Mouse (Mus musculus) forebrain, embryonic 13.5 days (tissue): ENCODE measurements around the gene Abhd4. TPM values are rescaled to one million over a fixed set of nuclear protein-coding genes. Genes with fewer than 3 reads are reported as not detected.

ENCODE experiments used
- ATAC-seq: fragments of 200-750 bp; cut with Nextera tagmentation; 2 replicates; pipeline ENCODE4 v1.8.0; 2017
- H3K27ac ChIP-seq: fragments of 300-500 bp; sonication (generic); 2 replicates; pipeline ENCODE4 v1.5.1; 2015; ENCODE audit warnings: inconsistent platforms, mild to moderate bottlenecking, moderate library complexity
- H3K27me3 ChIP-seq: fragments of 300-500 bp; sonication (generic); 2 replicates; pipeline ENCODE4 v1.6.1; 2015; ENCODE audit warnings: mild to moderate bottlenecking, inconsistent platforms
- H3K36me3 ChIP-seq: fragments of 300-500 bp; sonication (generic); 2 replicates; pipeline ENCODE4 v1.6.1; 2015; ENCODE audit warnings: mild to moderate bottlenecking, inconsistent platforms; ENCODE audit not compliant: poor library complexity, severe bottlenecking
- H3K4me1 ChIP-seq: fragments of 300-500 bp; sonication (generic); 2 replicates; pipeline ENCODE4 v1.6.1; 2015; ENCODE audit warnings: inconsistent platforms
- H3K4me2 ChIP-seq: fragments of 300-500 bp; sonication (generic); 2 replicates; pipeline ENCODE4 v1.6.1; 2015; ENCODE audit warnings: inconsistent platforms, mild to moderate bottlenecking, moderate library complexity
- H3K4me3 ChIP-seq: fragments of 300-500 bp; sonication (generic); 2 replicates; pipeline ENCODE4 v1.5.1; 2015; ENCODE audit warnings: mild to moderate bottlenecking, inconsistent platforms
- H3K9ac ChIP-seq: fragments of 300-500 bp; sonication (generic); 2 replicates; pipeline ENCODE4 v1.6.1; 2015; ENCODE audit warnings: mild to moderate bottlenecking, inconsistent platforms
- H3K9me3 ChIP-seq: fragments of 300-500 bp; sonication (generic); replicated peaks from 2 replicates; pipeline ENCODE4 v1.6.1; 2016; ENCODE audit warnings: inconsistent platforms
- WGBS: fragments of 180-500 bp; shearing (Covaris S2); methylation state at CpG from one replicate; pipeline ENCODE4 v1.1.7; 2015; 5-methylcytosine and 5-hydroxymethylcytosine counted together
- polyA plus RNA-seq: library from polyadenylated mRNA; unstranded; fragments of >200 nt; fragmentation: Nextera tagmentation; extraction: Ambion mirVana; gene quantifications from 2 replicates; pipeline ENCODE4 v1.2.1, GENCODE M21; 2015

The Abhd4 gene
- polyA plus RNA-seq, 1 experiment from 2014 or later: 46.1 TPM

DNA sequence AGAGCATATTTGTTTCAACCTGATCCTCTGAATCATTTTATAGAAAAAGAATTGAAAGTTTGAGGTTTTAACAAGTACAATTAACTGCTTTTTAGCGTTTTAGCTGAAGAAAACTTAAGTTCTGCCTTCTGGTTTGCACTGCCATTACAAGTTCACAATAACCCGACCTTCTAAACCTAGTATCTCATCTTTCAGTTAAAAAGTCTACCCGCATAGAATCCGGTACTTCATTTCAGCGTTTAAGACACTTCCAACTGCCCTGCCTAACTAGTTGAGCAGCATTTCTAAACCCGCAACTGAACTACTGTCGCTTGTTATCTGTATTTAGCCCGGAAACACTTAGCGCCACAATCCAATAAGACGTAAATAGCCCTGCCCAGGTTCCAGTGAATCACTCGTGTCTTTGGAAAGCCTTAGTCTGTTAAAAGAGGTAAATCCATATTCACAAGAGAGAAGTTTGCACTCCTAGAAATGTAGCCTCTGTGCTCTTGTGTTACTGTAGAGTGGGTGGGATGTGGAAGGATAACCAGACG lies 748 bp downstream of the Abhd4 start:
- Histone ChIP-seq H3K4me2 (peak overlapping the region; percentile 72), H3K36me3 (no peaks in the 10 kb centered on the region), H3K9ac (peak overlapping the region; percentile 70), H3K27me3 (no peaks in the 10 kb centered on the region), H3K4me3 (peak overlapping the region; percentile 76), H3K9me3 (no peaks in the 10 kb centered on the region), H3K4me1 (peaks cover 50% of the 10 kb centered on the region), H3K27ac (no peak overlapping the region)
- whole genome bisulfite sequencing: 68% methylated on average over 12 of the region's 12 CpGs
- ATAC-seq: no peak

DNA sequence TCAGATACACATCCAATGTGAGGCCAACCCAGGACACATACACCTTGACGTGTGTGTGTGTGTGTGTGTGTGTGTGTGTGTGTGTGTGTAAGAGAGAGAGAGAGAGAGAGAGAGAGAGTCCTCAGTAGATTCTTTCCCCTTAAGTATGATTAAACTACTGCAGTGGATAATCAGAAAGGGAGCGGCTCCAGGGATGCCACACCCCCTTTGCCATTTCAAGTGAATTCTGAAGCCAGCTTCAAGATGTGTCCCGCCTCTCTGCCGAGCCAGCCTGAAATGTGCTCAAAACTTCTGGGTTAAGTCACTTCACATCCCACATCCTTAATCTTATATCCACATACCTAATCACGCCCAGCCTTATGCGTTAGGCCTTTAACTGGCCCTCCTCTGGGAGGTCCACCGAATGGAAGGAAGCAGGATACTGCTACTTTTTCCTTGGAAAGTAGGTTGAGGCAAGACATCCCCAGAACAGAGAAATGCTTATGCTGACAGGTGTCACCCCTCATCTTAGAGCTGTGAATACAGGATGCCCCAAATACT lies 4.2 kb downstream of the Abhd4 start:
- H3K4me2 ChIP-seq: no peak overlapping the region
- ATAC-seq: no peak
- peak overlapping the region; percentile 53; the same call in 1 of the 2 replicates for H3K4me3 ChIP-seq
- H3K9me3 ChIP-seq: no peaks in the 10 kb centered on the region
- WGBS: 71% methylated on average over 7 of the region's 7 CpGs
- H3K4me1 ChIP-seq: peaks cover 31% of the 10 kb centered on the region
- no peak overlapping the region for H3K9ac ChIP-seq
- H3K27me3 ChIP-seq: 0 out of 2 replicates have a peak, but pooled peaks cover 4% of the 10 kb centered on the region
- H3K27ac ChIP-seq: no peak overlapping the region
- H3K36me3 ChIP-seq: no peaks in the 10 kb centered on the region

DNA sequence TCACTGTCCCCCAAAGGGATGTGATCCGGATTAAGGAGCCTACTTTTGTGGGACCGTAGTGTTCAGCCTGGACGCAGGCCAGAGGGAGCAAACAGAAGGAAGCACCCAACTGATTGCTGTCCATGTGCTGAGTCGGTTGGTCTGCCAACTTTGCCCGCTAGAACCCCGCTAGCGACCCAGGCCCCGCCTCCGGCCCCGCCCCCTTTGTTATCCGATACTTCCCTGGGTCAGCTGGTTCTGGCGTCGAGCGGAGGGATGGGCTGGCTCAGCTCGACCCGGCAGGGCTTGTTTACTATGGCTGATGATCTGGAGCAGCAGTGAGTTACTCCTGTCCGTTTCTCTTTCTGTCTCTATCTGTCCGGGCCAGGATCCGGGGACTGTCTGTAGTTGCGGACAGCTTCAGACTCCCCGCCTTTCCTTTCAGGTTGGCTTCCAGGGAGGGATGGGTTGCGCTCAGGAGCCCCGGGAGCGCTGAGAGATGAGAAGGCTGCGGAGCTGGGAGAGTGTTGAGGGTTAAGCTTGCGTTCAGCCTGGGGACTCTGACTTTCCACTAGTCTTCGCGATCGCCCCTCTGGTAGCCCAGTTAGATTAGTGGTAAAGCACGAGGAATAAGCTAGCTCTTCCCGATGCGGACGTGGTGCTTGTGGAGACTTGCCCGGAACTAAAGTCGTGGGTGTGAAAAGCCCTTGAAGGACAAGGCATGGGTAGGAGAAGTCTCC lies 5.2 kb downstream of the Abhd4 start:
- no peak overlapping the region for H3K27ac ChIP-seq
- ATAC-seq: peak; percentile 93

DNA sequence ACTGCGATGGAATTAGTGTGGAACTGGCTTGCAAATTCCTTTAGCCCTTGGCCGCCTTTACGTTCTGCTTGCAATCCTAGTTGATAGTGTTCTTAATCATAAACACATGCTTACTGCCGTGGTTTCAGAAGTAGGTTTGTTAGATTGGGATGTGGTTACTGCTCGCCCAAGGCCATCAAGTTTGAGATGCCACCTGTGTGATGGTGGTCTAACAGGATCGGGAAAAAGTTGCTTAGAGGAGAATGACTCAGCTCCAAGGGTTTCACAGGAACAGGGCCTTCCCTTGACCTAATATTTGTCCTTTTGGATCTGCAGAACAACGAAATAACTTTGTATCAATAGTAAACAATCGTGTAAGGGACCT lies 5.7 kb downstream of the Abhd4 start:
- Histone ChIP-seq H3K4me2 (peak overlapping the region; percentile 88), H3K9ac (peak overlapping the region; percentile 70), H3K4me1 (peaks cover 26% of the 10 kb centered on the region), H3K27ac (no peak overlapping the region), H3K27me3 (0 out of 2 replicates have a peak, but pooled peaks cover 4% of the 10 kb centered on the region), H3K36me3 (0 out of 2 replicates have a peak, but pooled peaks cover 8% of the 10 kb centered on the region), H3K9me3 (no peaks in the 10 kb centered on the region), H3K4me3 (peak overlapping the region; percentile 53)
- no peak for ATAC-seq
- WGBS: 26% methylated on average over 8 of the region's 8 CpGs

More for the DNA sequence above, 5.2 kb downstream of the Abhd4 start:
- H3K36me3 ChIP-seq: 0 out of 2 replicates have a peak, but pooled peaks cover 6% of the 10 kb centered on the region
- no peaks in the 10 kb centered on the region for H3K9me3 ChIP-seq
- peak overlapping the region; percentile 53 for H3K4me3 ChIP-seq
- WGBS: under 1% methylated on average over 35 of the region's 35 CpGs
- H3K27me3 ChIP-seq: 0 out of 2 replicates have a peak, but pooled peaks cover 4% of the 10 kb centered on the region
- peak overlapping the region; percentile 88 for H3K4me2 ChIP-seq
- H3K9ac ChIP-seq: peak overlapping the region; percentile 70
- H3K4me1 ChIP-seq: peaks cover 31% of the 10 kb centered on the region

GRCm38 (mm10) chr14:54260196-54260595 lies 6.2 kb downstream of the Abhd4 start:
- Histone ChIP-seq H3K9me3 (no peaks in the 10 kb centered on the region), H3K4me2 (peak overlapping the region; percentile 88), H3K27ac (no peak overlapping the region), H3K4me1 (peaks cover 22% of the 10 kb centered on the region), H3K4me3 (peak overlapping the region; percentile 53), H3K36me3 (0 out of 2 replicates have a peak, but pooled peaks cover 8% of the 10 kb centered on the region), H3K9ac (no peak overlapping the region), H3K27me3 (0 out of 2 replicates have a peak, but pooled peaks cover 4% of the 10 kb centered on the region)
- no peak for ATAC-seq
- WGBS: 73% methylated on average over 2 of the region's 2 CpGs

DNA sequence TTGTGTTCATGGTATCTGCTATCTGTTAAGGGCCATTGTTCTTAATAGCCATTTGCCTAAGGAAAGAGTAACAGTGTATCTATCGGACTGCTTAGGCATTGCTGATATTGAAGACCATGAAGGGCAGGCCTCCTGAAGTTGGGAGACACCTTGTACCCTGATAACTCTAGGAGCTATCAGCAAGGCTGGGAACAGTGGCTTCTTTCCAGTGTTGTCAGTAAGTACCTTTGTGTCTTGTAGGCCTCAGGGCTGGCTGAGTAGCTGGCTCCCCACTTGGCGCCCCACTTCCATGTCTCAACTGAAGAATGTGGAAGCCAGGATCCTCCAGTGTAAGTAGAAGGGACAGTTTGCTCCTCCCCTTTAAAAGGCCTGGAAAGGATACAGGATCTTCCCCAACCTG lies 7.4 kb downstream of the Abhd4 start:
- H3K9ac ChIP-seq: no peak overlapping the region
- WGBS: 94% methylated on average over 2 of the region's 2 CpGs
- 0 out of 2 replicates have a peak, but pooled peaks cover 8% of the 10 kb centered on the region for H3K36me3 ChIP-seq
- 0 out of 2 replicates have a peak, but pooled peaks cover 4% of the 10 kb centered on the region for H3K27me3 ChIP-seq
- H3K4me1 ChIP-seq: peaks cover 22% of the 10 kb centered on the region
- no peak overlapping the region for H3K4me3 ChIP-seq
- H3K27ac ChIP-seq: no peak overlapping the region
- no peak overlapping the region for H3K4me2 ChIP-seq
- H3K9me3 ChIP-seq: no peaks in the 10 kb centered on the region
- no peak for ATAC-seq

GRCm38 (mm10) chr14:54262622-54263021 lies 8.6 kb downstream of the Abhd4 start:
- Histone ChIP-seq H3K4me1 (peaks cover 22% of the 10 kb centered on the region), H3K4me2 (no peak overlapping the region), H3K4me3 (no peak overlapping the region), H3K36me3 (peaks cover 19% of the 10 kb centered on the region), H3K27ac (no peak overlapping the region), H3K27me3 (0 out of 2 replicates have a peak, but pooled peaks cover 4% of the 10 kb centered on the region), H3K9ac (no peak overlapping the region), H3K9me3 (no peaks in the 10 kb centered on the region)
- 88% methylated on average over 8 of the region's 8 CpGs for WGBS
- ATAC-seq: no peak

DNA sequence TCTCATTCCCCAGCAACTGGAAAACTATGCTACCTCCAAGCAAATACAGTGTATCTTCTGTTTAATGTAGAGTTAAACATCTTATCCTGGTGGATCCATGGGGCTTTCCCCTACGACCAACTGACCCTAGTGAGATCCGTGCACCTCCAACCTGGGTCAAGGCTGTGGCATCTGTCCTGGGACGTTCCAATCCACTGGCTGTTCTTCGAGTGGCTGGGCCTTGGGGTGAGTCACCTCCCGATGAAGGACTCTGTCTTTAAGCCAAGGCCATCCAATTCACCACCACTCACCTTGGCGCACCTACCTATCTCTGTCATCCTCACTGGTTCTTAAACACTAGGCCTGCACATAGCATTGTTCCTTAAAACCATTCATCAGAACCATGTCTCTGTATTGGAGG lies 9.1 kb downstream of the Abhd4 start:
- Histone ChIP-seq H3K36me3 (peaks cover 24% of the 10 kb centered on the region), H3K27me3 (0 out of 2 replicates have a peak, but pooled peaks cover 4% of the 10 kb centered on the region), H3K4me1 (peaks cover 22% of the 10 kb centered on the region), H3K9ac (no peak overlapping the region), H3K9me3 (no peaks in the 10 kb centered on the region), H3K27ac (no peak overlapping the region), H3K4me3 (no peak overlapping the region), H3K4me2 (no peak overlapping the region)
- WGBS: 92% methylated on average over 6 of the region's 6 CpGs
- no peak for ATAC-seq

- no peak for ATAC-seq
- no peak overlapping the region for H3K4me2 ChIP-seq
- peaks cover 15% of the 10 kb centered on the region for H3K4me1 ChIP-seq
- H3K4me3 ChIP-seq: no peak overlapping the region
- H3K9me3 ChIP-seq: no peaks in the 10 kb centered on the region
- no peak overlapping the region for H3K9ac ChIP-seq
- no peak overlapping the region for H3K27ac ChIP-seq
- H3K36me3 ChIP-seq: peaks cover 26% of the 10 kb centered on the region
- 0 out of 2 replicates have a peak, but pooled peaks cover 4% of the 10 kb centered on the region for H3K27me3 ChIP-seq
- WGBS: 94% methylated on average over 7 of the region's 7 CpGs
Measured at GRCm38 (mm10) chr14:54264231-54264630, 10.2 kb downstream of the Abhd4 start.

DNA sequence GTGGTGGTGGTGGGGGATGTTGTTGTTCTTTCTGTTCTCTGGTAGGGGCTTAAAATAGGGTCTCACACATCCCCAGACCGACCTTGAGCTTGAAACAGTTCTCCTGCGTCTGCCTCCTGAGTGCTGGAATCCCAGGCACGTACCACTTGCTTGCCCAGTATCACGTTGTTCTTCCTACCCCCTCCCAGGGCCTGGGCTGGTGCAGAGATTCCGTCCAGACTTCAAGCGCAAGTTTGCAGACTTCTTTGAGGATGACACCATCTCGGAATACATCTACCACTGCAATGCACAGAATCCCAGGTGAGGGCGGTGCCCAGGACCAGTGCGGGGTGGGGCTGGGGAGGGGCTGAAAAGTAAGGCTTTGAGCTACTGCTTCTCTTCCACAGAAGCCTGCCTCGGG lies 11.1 kb downstream of the Abhd4 start:
- peaks cover 6% of the 10 kb centered on the region for H3K4me1 ChIP-seq
- H3K9me3 ChIP-seq: no peaks in the 10 kb centered on the region
- no peak overlapping the region for H3K4me3 ChIP-seq
- no peak overlapping the region for H3K9ac ChIP-seq
- no peak for ATAC-seq
- H3K36me3 ChIP-seq: peaks cover 26% of the 10 kb centered on the region
- no peak overlapping the region for H3K4me2 ChIP-seq
- WGBS: 44% methylated on average over 10 of the region's 10 CpGs
- H3K27ac ChIP-seq: no peak overlapping the region
- 0 out of 2 replicates have a peak, but pooled peaks cover 3% of the 10 kb centered on the region for H3K27me3 ChIP-seq

DNA sequence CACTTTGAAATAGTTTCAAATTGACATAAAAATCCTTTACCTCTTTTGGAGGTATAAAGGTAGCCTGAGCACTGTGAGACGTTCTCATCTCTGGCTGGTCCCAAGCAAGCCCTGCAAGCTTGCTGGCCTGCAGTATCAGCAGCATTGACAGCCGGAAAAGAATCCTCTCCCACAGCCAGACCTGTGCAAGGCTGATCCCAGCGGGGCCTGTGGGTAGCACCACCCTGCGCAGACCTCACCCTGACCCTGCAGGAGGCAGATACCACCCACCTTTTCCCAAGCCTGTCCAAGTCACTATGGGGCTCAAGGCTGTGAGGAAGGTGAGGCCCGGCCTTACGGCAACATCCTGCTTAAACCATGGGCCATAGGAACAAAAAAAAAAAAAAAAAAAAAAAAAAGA lies 12.0 kb downstream of the Abhd4 start:
- WGBS: 79% methylated on average over 6 of the region's 6 CpGs
- H3K4me2 ChIP-seq: no peak overlapping the region

DNA sequence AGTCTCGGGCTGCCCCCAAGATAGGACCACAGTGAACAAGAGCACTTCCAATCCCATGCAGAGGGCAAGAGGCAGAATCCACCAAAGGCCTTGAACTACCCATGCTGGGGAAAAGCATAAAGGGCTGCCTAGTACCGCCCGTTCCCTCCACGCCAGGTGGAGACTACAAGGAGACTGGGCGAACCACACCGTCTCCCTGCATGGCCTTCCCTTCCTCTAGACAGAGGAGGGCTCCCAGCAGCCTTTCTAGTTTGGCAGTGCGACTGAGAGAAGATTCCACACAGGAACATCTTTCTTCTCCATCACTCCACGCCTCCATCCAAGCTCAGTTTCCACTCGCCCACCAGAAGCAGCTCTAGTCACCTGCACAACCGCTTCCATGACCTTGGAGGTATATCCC lies 14.0 kb downstream of the Abhd4 start:
- Histone ChIP-seq H3K9ac (no peak overlapping the region), H3K4me1 (no peaks in the 10 kb centered on the region), H3K9me3 (no peaks in the 10 kb centered on the region), H3K4me3 (no peak overlapping the region), H3K27ac (no peak overlapping the region), H3K27me3 (no peaks in the 10 kb centered on the region), H3K4me2 (no peak overlapping the region), H3K36me3 (peaks cover 26% of the 10 kb centered on the region)
- 95% methylated on average over 10 of the region's 10 CpGs for WGBS
- ATAC-seq: no peak

More for the DNA sequence above, 12.0 kb downstream of the Abhd4 start:
- H3K4me3 ChIP-seq: no peak overlapping the region
- ATAC-seq: no peak
- H3K4me1 ChIP-seq: no peaks in the 10 kb centered on the region
- H3K27me3 ChIP-seq: no peaks in the 10 kb centered on the region
- H3K27ac ChIP-seq: no peak overlapping the region
- H3K9me3 ChIP-seq: no peaks in the 10 kb centered on the region
- H3K36me3 ChIP-seq: peaks cover 26% of the 10 kb centered on the region
- no peak overlapping the region for H3K9ac ChIP-seq
